In genomic region chr15:61899809-61900208, GRCm38 (mm10) we compare ENCODE assay signal across 22 mouse cellular contexts.
A peak's percentile ranks its signal among the peaks of the same experiment; 100 is the strongest.
DNase-seq lines count a peak whose midpoint lies in the region; TF ChIP-seq lines count a peak whose summit lies in the region.
"Had no signal": no experiment of that assay in that cellular context is flagged by ENCODE, and none has a peak within 500 bp of the region (broad histone marks: within the 10 kb centered on the region; RNA-seq: fewer than 3 reads in every experiment).

No protein-coding gene starts in this region.

- DNase-seq in heart, adult 11 months, result peak; percentile 44
- DNase-seq in heart, postnatal 10 days, result no peak
- DNase-seq in heart, embryonic 10.5 days (ENCODE audit: low spot score), result peak; percentile 52
- DNase-seq in heart, adult 8-10 months (ENCODE audit: low spot score), result no peak
- peak; percentile 11 for DNase-seq in 416B (ENCODE audit: low read depth)
- no peak for DNase-seq in spleen, postnatal 14 days (ENCODE audit: low spot score in 2 of 2)
- no peak for DNase-seq in layer of hippocampus, postnatal 25 days (ENCODE audit: extremely low spot score in 1 of 2, low spot score in 1 of 2)
- DNase-seq: adrenal gland, adult 2 months; adrenal gland, adult 8-10 months; adrenal gland, postnatal 10 days; adrenal gland, postnatal 14 days; adrenal gland, postnatal 25 days; adrenal gland, postnatal 36 days; B cell, adult 2 months; cerebellum, adult 11 months; cerebellum, adult 11-12 months; cerebellum, adult 18-20 months; cerebellum, adult 2 months had no signal

- no peaks in the 10 kb centered on the region for H3K36me3 ChIP-seq in heart, embryonic 10.5 days
- H3K36me3 ChIP-seq in C2C12 (ENCODE audit: control insufficient read depth, insufficient read depth), result no peaks in the 10 kb centered on the region
- H3K36me3 ChIP-seq: G1E had no signal

- H3K79me2 ChIP-seq in C2C12 (ENCODE audit: control insufficient read depth, insufficient read depth), result no peaks in the 10 kb centered on the region

- WGBS in heart, embryonic 10.5 days, result 90% methylated on average over 3 of the region's 3 CpGs

- no peak overlapping the region for H3K27ac ChIP-seq in heart, embryonic 10.5 days

- H3K9me3 ChIP-seq in heart, embryonic 10.5 days, result no peaks in the 10 kb centered on the region
- H3K9me3 ChIP-seq: G1E had no signal

- H3K4me1 ChIP-seq in heart, embryonic 10.5 days, result no peaks in the 10 kb centered on the region

- no peak for TF ChIP-seq CTCF in C2C12 (IDR thresholded peaks at IDR 0.05; ENCODE audit: control insufficient read depth, insufficient read depth, insufficient read length)

- H3K4me3 ChIP-seq in heart, embryonic 10.5 days, result no peak overlapping the region
- H3K4me3 ChIP-seq in C2C12 (ENCODE audit: insufficient read depth, poor library complexity, severe bottlenecking), result no peak overlapping the region

- no peaks in the 10 kb centered on the region for H3K27me3 ChIP-seq in heart, embryonic 10.5 days (ENCODE audit: insufficient read depth, poor library complexity, severe bottlenecking)
- peaks cover 6% of the 10 kb centered on the region for H3K27me3 ChIP-seq in C2C12 (ENCODE audit: control insufficient read depth, insufficient read depth, insufficient read length)
- H3K27me3 ChIP-seq: CH12.LX, Patski had no signal

- intact Hi-C loops in heart, postnatal 10 days (cut with DNase I), result no loop called here

- no peak overlapping the region for H3ac ChIP-seq in C2C12 (ENCODE audit: control insufficient read depth, insufficient read length, low read depth)

- H3K79me3 ChIP-seq in C2C12 (ENCODE audit: low read depth), result no peaks in the 10 kb centered on the region

TF ChIP-seq in C2C12, 6 proteins besides CTCF, POLR2A, EP300 and RAD21:
- peak; percentile 62 for TF ChIP-seq CEBPB (IDR thresholded peaks at IDR 0.05; ENCODE audit: low read depth)
- no peak for TF ChIP-seq USF1 (IDR thresholded peaks at IDR 0.05; ENCODE audit: low read depth)

Comparison
In these comparisons a context has a peak if more than half of its experiments do, and no peak if none do; other contexts are left out.
1. DNase-seq: peak in heart, adult 11 months (single experiment), heart, embryonic 10.5 days (single experiment) and 416B (single experiment); none in heart, postnatal 10 days (0 of 2), heart, adult 8-10 months (single experiment), spleen, postnatal 14 days (0 of 2) and layer of hippocampus, postnatal 25 days (0 of 2).